Mouse (Mus musculus) E14TG2a.4 (cell line): Measurements from ENCODE around the gene Oprm1.

Source experiments
- H3K27me3 ChIP-seq: 2 replicates; pipeline ENCODE4 v1.6.1; 2014; ENCODE audit warnings: low read length, control low read depth; ENCODE audit not compliant: insufficient read depth
- H3K36me3 ChIP-seq: 2 replicates; pipeline ENCODE4 v1.6.1; 2014; ENCODE audit warnings: low read length, control low read depth; ENCODE audit not compliant: insufficient read depth
- H3K4me1 ChIP-seq: replicated peaks from 2 replicates; pipeline ENCODE4 v1.6.1; 2014; ENCODE audit warnings: low read depth, low read length, control low read depth
- H3K4me3 ChIP-seq: replicated peaks from 2 replicates; pipeline ENCODE4 v1.5.1; 2014; ENCODE audit warnings: mild to moderate bottlenecking, low read length
- H3K9me3 ChIP-seq: 2 replicates; pipeline ENCODE4 v1.6.1; 2014; ENCODE audit warnings: low read length, control low read depth
- CTCF ChIP-seq: conservative IDR thresholded peaks from 2 replicates; pipeline ENCODE4 v1.5.1; 2014; ENCODE audit warnings: low read length
- NANOG ChIP-seq: IDR thresholded peaks from 2 replicates; pipeline ENCODE4 v1.6.1; 2014; ENCODE audit warnings: borderline replicate concordance, low read length, mixed read lengths
- POU5F1 ChIP-seq: IDR thresholded peaks from 2 replicates; pipeline ENCODE4 v1.6.1; 2014; ENCODE audit warnings: low read length, borderline replicate concordance

Gene Oprm1

DNA sequence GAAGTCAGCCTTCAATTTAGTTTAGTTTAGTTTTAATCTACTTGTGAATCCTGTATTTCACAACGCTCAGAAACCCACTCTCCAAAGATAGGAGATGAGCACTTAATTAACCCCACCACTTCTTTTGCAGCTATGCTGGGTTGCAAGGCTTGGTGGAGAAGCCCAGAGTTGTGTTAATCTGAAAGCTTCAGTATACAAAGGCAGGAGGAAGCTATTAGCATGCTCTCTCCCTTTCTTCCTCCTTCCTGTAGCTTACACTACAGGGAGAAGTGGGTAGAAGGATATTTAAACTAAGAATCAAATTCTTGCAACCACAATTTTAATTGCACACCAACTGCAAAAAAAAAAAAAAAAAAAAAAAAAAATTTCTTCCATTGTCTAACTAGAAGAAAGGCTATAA lies 157.7 kb downstream of the Oprm1 start:
- Histone ChIP-seq H3K27me3 (no peaks in the 10 kb centered on the region), H3K36me3 (no peaks in the 10 kb centered on the region), H3K9me3 (no peaks in the 10 kb centered on the region), H3K4me1 (no peaks in the 10 kb centered on the region), H3K4me3 (no peak overlapping the region)
- TF ChIP-seq NANOG (no peak), CTCF (no peak), POU5F1 (no peak)

DNA sequence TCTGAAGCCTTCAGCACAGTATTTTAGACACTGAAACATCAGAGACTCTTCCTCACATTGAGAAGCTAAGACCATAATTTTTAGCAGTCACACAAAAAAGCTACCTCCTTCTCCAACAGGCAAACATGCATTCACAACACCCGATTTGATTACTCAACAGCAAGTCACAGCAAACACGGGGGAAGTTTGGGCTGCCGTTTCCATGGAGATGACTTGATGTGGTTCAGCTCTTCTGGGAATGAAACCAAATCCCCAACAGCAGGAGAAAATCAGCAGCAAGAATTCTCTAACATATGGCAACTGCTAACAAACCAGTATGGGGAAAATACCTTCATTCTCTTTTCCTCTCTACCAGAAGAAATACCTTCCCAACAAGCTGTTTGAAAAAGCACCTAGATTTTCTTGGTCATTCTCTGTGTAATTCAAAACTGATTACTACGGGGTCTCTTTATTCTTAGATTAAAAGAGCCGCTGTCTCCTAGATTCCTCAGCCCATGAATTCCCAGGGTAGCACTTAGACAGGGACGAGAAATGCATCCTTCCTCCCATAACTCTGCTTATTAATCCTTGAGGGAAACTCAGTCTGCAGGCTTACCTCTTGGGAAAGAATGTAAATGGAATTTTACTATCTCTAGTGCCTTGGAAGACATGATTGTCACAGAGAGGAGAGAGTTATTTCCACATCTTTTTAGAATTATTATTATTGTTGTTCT lies 158.4 kb downstream of the Oprm1 start:
- no peak overlapping the region for H3K4me3 ChIP-seq
- no peak for TF ChIP-seq NANOG
- no peak for TF ChIP-seq CTCF
- no peak for TF ChIP-seq POU5F1
- H3K9me3 ChIP-seq, result no peaks in the 10 kb centered on the region
- no peaks in the 10 kb centered on the region for H3K27me3 ChIP-seq
- H3K4me1 ChIP-seq, result no peaks in the 10 kb centered on the region
- no peaks in the 10 kb centered on the region for H3K36me3 ChIP-seq

DNA sequence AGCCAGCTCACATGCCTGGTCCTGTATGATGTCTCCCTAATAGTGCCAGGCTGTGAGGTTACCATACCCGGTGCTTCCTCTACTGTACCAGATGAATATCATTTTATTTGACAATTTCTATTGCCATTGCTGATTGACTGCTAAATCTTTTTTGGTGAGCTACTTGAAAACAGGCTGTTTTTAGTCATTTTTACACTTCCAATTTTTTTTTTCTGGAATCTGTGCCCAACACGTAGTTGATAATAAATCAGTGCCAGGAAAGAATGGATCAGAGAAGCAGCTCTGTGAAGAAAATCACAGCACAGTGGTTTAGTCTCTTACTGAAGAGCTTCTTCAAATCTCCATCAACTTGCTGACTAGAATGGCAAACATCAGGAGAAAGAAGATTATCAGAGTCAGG lies 168.4 kb downstream of the Oprm1 start:
- Histone ChIP-seq H3K4me1 (no peaks in the 10 kb centered on the region), H3K4me3 (no peak overlapping the region), H3K9me3 (peaks cover 10% of the 10 kb centered on the region), H3K36me3 (no peaks in the 10 kb centered on the region), H3K27me3 (no peaks in the 10 kb centered on the region)
- TF ChIP-seq NANOG (no peak), CTCF (no peak), POU5F1 (no peak)

DNA sequence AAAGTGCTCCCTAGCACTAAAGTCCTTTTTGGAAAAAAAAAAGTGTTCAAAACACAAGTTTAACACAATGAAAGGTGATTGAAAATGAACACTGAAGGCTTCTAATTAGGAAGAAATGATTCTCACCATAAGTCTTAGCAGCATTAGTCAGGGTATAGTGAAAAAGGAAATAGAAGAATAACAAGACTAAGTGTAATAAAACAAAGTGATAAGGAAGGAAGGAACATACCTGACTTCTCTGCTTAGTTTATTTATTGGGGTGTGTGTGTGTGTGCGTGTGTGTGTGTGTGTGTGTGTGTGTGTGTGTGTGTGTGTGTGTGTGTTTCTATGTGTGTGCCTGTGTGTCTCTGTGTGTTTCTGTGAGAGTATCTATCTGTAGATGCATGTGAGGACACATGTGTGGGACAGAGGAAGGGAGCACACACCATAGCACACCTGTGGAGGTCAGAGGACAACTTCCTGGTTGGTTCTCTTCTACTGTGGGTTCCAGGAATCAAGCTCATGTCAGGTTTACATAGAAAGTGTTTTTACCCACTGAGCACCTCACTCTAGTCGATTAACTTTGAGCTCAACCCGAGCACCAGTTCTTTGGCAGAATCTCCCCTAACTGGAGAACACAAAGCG lies 169.4 kb downstream of the Oprm1 start:
- no peaks in the 10 kb centered on the region for H3K27me3 ChIP-seq
- TF ChIP-seq NANOG (no peak), POU5F1 (no peak), CTCF (no peak)
- peaks cover 10% of the 10 kb centered on the region for H3K9me3 ChIP-seq
- no peaks in the 10 kb centered on the region for H3K4me1 ChIP-seq
- H3K4me3 ChIP-seq, result no peak overlapping the region
- no peaks in the 10 kb centered on the region for H3K36me3 ChIP-seq

DNA sequence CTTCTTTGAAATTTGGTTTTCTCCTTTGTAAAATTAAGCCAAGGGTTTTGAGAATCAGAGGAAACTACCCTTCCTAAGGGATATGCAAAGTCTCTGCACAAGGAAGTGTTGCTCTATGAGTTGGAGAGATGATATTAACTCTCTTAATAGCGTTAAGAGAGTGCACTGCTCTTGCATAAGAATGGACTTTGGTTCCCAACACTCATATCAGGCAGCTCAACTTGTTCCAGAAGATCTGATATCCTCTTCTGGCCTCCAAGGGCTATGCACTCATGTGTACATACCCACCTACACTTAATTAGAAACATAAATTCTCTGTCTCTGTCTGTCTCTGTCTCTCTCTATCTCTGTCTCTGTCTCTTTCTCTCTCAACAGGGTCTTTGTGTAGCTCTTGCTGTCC lies 170.6 kb downstream of the Oprm1 start:
- no peaks in the 10 kb centered on the region for H3K27me3 ChIP-seq
- H3K4me1 ChIP-seq, result no peaks in the 10 kb centered on the region
- no peaks in the 10 kb centered on the region for H3K36me3 ChIP-seq
- H3K4me3 ChIP-seq, result no peak overlapping the region
- TF ChIP-seq CTCF, result no peak
- no peak for TF ChIP-seq NANOG
- no peak for TF ChIP-seq POU5F1
- H3K9me3 ChIP-seq, result peaks cover 10% of the 10 kb centered on the region

DNA sequence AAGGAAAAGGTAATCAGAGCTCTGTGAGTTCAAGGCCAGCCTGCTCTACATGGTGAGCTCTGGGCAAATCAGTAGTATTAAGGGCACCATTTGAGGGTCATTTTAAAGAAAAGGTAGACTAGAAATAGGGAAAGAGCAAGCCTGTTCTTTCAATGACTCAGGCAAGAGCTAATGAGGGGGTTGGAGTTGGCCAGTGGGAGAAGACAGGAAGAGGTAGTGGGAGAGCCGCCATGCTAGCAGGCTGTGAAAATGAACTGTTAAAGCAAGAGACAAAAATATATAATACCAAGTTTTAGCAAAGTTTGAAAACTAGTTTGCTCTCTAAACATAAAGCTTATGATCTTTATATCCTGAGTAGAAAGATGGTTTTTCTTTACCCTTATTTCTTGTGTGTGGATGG lies 172.1 kb downstream of the Oprm1 start:
- H3K36me3 ChIP-seq, result no peaks in the 10 kb centered on the region
- no peak overlapping the region for H3K4me3 ChIP-seq
- no peaks in the 10 kb centered on the region for H3K27me3 ChIP-seq
- TF ChIP-seq POU5F1 (no peak), NANOG (no peak), CTCF (no peak)
- peaks cover 10% of the 10 kb centered on the region for H3K9me3 ChIP-seq
- H3K4me1 ChIP-seq, result no peaks in the 10 kb centered on the region

DNA sequence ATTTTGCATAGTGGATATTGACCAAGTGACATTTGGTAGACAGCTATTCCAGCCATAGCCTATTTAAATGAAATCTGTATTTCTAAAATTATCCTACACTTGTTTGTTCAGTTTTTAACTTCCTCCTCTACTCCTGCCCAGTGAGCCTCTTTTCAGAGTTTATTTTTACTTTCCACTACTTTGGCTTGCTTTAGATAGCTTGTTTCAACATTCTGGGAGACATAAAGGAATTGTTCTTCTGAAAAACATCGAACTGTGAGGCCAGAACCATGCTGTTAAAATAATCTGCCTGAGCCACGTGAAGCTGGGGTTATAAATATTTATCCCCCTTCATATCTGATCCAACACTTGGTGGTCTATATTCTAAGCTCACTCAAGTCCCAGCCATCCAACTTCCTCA lies 172.6 kb downstream of the Oprm1 start:
- no peak overlapping the region for H3K4me3 ChIP-seq
- no peaks in the 10 kb centered on the region for H3K36me3 ChIP-seq
- H3K4me1 ChIP-seq, result no peaks in the 10 kb centered on the region
- peaks cover 10% of the 10 kb centered on the region for H3K9me3 ChIP-seq
- no peak for TF ChIP-seq NANOG
- no peak for TF ChIP-seq CTCF
- no peak for TF ChIP-seq POU5F1
- no peaks in the 10 kb centered on the region for H3K27me3 ChIP-seq

DNA sequence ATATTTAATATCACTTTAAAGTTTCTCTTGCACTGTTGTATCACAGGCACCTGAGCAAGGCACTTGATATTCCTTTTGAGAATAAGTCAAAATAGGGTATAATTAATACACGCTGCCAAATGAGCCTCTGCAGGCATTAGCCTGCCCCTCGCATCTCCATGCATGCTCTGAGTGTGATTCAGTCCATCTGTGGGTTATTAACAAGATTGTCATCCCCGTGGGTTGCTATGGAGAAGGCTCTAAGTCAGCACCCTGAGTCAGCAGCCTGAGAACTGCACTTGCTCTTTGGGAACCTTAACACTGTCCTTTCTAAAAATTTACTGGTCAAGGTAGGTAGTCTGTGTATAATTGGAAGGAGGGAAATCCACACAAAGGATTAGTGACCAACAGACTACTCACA lies 176.5 kb downstream of the Oprm1 start:
- Histone ChIP-seq H3K4me1 (no peaks in the 10 kb centered on the region), H3K36me3 (no peaks in the 10 kb centered on the region), H3K27me3 (no peaks in the 10 kb centered on the region), H3K4me3 (no peak overlapping the region), H3K9me3 (peaks cover 11% of the 10 kb centered on the region)
- TF ChIP-seq CTCF (no peak), POU5F1 (no peak), NANOG (no peak)
